Mouse (Mus musculus) small intestine, adult 2 months (tissue): Measurements from ENCODE around the gene Mroh2a.

Source experiments
- CTCF ChIP-seq: fragments of 200-500 bp; IDR thresholded peaks from 2 replicates; pipeline ENCODE4 v1.5.1; 2012; ENCODE audit warnings: low read depth, mild to moderate bottlenecking, control low read depth, inconsistent platforms, low read length, moderate library complexity, mixed read lengths; ENCODE audit not compliant: insufficient replicate concordance, insufficient read length; ENCODE audit errors: extremely low read depth
- POLR2A ChIP-seq: fragments of 200-500 bp; IDR thresholded peaks from 2 replicates; pipeline ENCODE4 v1.6.1; 2012; ENCODE audit warnings: low read depth, mild to moderate bottlenecking, control low read depth, inconsistent platforms, low read length, moderate library complexity

GRCm38 (mm10) chr1:88290511-88290910 lies 63.7 kb downstream of the Mroh2a start:
- no peak for TF ChIP-seq POLR2A
- no peak for TF ChIP-seq CTCF
